Mouse (Mus musculus) forebrain, embryonic 15.5 days (tissue): ENCODE results near the gene Cnmd. TPM values are rescaled to one million over a fixed set of nuclear protein-coding genes. Genes with fewer than 3 reads are reported as not detected.

ENCODE experiments used
- ATAC-seq: fragments of 200-750 bp; cut with Nextera tagmentation; replicated peaks from 2 replicates; pipeline ENCODE4 v1.8.0; 2017; ENCODE audit warnings: mild to moderate bottlenecking, moderate TSS enrichment, moderate library complexity
- H3K27ac ChIP-seq: fragments of 300-500 bp; sonication (generic); replicated peaks from 2 replicates; pipeline ENCODE4 v1.5.1; 2015; ENCODE audit warnings: mild to moderate bottlenecking, inconsistent platforms
- H3K27me3 ChIP-seq: fragments of 300-500 bp; sonication (generic); 2 replicates; pipeline ENCODE4 v1.6.1; 2015; ENCODE audit warnings: inconsistent platforms
- H3K36me3 ChIP-seq: fragments of 300-500 bp; sonication (generic); 2 replicates; pipeline ENCODE4 v1.6.1; 2015; ENCODE audit warnings: mild to moderate bottlenecking, inconsistent platforms
- H3K4me1 ChIP-seq: fragments of 300-500 bp; sonication (generic); 2 replicates; pipeline ENCODE4 v1.6.1; 2015; ENCODE audit warnings: inconsistent platforms
- H3K4me2 ChIP-seq: fragments of 300-500 bp; sonication (generic); replicated peaks from 2 replicates; pipeline ENCODE4 v1.6.1; 2015; ENCODE audit warnings: mild to moderate bottlenecking, inconsistent platforms
- H3K4me3 ChIP-seq: fragments of 300-500 bp; sonication (generic); 2 replicates; pipeline ENCODE4 v1.5.1; 2015; ENCODE audit warnings: mild to moderate bottlenecking, inconsistent platforms
- H3K9ac ChIP-seq: fragments of 300-500 bp; sonication (generic); replicated peaks from 2 replicates; pipeline ENCODE4 v1.6.1; 2015; ENCODE audit warnings: mild to moderate bottlenecking, inconsistent platforms
- H3K9me3 ChIP-seq: fragments of 300-500 bp; sonication (generic); 2 replicates; pipeline ENCODE4 v1.6.1; 2016; ENCODE audit warnings: inconsistent platforms
- WGBS: fragments of 180-500 bp; shearing (Covaris S2); methylation state at CpG from one replicate; pipeline ENCODE4 v1.1.7; 2015; ENCODE audit warnings: mixed read lengths; 5-methylcytosine and 5-hydroxymethylcytosine counted together
- polyA plus RNA-seq: library from polyadenylated mRNA; unstranded; fragments of >200 nt; fragmentation: Nextera tagmentation; extraction: Ambion mirVana; gene quantifications from 2 replicates; pipeline ENCODE4 v1.2.1, GENCODE M21; 2015

Gene Cnmd
- polyA plus RNA-seq, 1 experiment from 2014 or later = 2.6 TPM

DNA sequence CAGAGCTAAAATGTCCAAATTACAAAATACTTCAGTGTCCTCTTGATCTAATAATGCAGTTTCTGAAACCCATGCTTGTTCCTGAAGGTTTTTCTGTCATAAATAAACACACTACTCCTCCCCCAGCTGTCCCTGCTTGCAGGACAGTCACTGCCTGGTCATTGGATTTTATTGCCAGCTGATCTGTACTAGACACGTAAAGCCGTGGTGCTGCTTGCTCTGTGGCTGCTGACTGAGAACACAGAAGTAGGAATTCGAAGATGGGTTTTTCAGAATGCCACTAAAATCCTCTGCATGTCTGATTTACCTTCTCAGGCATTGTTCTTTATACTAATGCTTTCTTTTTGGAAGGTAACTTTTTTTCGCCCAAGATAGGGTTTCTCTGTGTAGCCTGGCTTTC lies 25.2 kb downstream of the Cnmd start:
- no peak overlapping the region for H3K27ac ChIP-seq
- H3K4me1 ChIP-seq = no peaks in the 10 kb centered on the region
- WGBS = 85% methylated on average over 4 of the region's 4 CpGs
- no peaks in the 10 kb centered on the region for H3K27me3 ChIP-seq
- no peak overlapping the region for H3K4me3 ChIP-seq
- no peaks in the 10 kb centered on the region for H3K36me3 ChIP-seq
- H3K9ac ChIP-seq = no peak overlapping the region
- H3K4me2 ChIP-seq = no peak overlapping the region
- H3K9me3 ChIP-seq = no peaks in the 10 kb centered on the region
- ATAC-seq = no peak

DNA sequence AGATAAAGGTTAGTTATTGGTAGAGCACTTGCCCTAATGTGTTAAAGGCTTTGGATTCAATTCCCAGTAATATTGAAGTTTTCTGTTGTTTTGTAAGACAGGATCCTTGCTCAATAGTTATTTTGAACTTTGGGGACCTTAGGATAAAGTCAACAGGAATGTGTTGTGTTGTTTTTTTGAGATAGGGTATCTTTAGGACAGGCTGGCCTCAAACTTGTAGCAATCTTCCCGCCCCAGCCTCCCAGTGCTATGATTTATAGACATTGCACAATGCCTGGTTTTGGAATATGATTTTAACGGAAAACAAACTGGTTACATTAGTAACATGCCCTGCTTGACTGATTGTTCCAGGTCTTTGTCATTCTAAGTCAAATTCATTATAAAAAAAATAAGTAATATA lies 28.8 kb downstream of the Cnmd start:
- Histone ChIP-seq H3K27ac (no peak overlapping the region), H3K9me3 (no peaks in the 10 kb centered on the region), H3K4me1 (no peaks in the 10 kb centered on the region), H3K9ac (no peak overlapping the region), H3K27me3 (no peaks in the 10 kb centered on the region), H3K4me3 (no peak overlapping the region), H3K4me2 (no peak overlapping the region), H3K36me3 (peaks cover 15% of the 10 kb centered on the region)
- ATAC-seq = no peak
- 93% methylated on average over 2 of the region's 2 CpGs for WGBS

DNA sequence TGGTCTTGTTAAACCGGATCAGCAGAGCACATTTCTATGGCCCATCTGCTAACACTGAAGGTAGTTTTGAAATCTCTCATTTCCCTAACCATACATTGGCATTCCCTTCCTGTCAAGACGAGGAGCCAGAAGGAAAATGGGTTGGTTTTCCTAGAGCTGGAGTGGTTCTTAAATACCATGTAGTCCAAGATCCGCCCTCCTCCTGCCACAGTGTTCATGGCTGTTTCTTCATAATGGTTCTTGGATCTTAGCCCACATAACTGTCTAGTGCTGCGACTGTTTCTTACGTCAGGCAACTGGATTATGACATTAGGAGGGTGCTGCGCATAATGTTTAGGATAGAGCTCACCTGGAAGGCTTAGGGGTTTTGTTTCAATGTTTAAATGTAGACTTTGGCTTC lies 29.6 kb downstream of the Cnmd start:
- H3K27ac ChIP-seq = no peak overlapping the region
- no peak overlapping the region for H3K9ac ChIP-seq
- no peaks in the 10 kb centered on the region for H3K27me3 ChIP-seq
- 80% methylated on average over 6 of the region's 6 CpGs for WGBS
- no peak for ATAC-seq
- H3K4me2 ChIP-seq = no peak overlapping the region
- peaks cover 20% of the 10 kb centered on the region for H3K36me3 ChIP-seq
- no peaks in the 10 kb centered on the region for H3K9me3 ChIP-seq
- no peak overlapping the region for H3K4me3 ChIP-seq
- H3K4me1 ChIP-seq = no peaks in the 10 kb centered on the region

DNA sequence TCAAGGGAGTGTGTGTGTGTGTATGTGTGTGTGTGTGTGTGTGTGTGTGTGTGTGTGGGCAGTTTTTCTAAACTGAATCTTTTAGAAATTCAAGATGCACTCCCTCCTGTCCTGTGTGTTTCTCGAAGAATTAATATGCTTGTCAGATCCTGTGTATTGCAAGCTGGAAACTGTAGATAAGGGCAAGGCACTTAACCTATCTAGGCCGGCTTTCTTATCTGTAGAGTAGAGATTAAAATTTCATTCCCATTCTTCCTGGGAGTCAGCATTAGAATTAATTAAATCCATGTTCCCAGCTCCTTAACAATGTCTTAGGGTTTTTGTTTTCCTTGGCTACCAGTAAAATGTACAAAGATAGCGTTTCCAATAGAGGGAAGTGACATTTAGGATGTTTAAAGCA lies 40.8 kb downstream of the Cnmd start:
- H3K4me1 ChIP-seq = no peaks in the 10 kb centered on the region
- WGBS = 88% methylated on average over 3 of the region's 3 CpGs

DNA sequence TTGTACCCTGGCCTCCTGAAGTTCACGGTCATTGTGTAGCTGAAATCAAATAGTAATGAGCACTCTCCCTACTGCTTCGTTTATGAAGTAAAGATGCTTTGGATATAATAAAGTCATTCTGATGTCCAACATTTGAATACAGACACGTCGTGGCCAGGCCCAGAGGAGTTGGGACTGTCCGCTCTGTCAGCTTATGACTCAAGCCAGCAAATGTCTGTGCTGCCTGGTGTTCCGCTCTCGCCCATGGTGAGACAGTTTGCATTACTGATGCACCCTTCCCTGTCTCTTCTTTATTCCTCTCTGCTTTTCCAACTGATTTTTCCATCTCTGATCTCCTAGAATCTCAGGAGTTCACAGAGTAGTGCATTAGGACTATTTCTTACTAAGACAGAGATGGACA lies 42.2 kb downstream of the Cnmd start:
- H3K36me3 ChIP-seq = peaks cover 36% of the 10 kb centered on the region
- 90% methylated on average over 7 of the region's 7 CpGs for WGBS

More for the DNA sequence above, 40.8 kb downstream of the Cnmd start:
- no peaks in the 10 kb centered on the region for H3K27me3 ChIP-seq
- no peak overlapping the region for H3K9ac ChIP-seq
- ATAC-seq = no peak
- no peak overlapping the region for H3K27ac ChIP-seq
- no peaks in the 10 kb centered on the region for H3K9me3 ChIP-seq
- peaks cover 45% of the 10 kb centered on the region for H3K36me3 ChIP-seq
- no peak overlapping the region for H3K4me3 ChIP-seq
- H3K4me2 ChIP-seq = no peak overlapping the region

DNA sequence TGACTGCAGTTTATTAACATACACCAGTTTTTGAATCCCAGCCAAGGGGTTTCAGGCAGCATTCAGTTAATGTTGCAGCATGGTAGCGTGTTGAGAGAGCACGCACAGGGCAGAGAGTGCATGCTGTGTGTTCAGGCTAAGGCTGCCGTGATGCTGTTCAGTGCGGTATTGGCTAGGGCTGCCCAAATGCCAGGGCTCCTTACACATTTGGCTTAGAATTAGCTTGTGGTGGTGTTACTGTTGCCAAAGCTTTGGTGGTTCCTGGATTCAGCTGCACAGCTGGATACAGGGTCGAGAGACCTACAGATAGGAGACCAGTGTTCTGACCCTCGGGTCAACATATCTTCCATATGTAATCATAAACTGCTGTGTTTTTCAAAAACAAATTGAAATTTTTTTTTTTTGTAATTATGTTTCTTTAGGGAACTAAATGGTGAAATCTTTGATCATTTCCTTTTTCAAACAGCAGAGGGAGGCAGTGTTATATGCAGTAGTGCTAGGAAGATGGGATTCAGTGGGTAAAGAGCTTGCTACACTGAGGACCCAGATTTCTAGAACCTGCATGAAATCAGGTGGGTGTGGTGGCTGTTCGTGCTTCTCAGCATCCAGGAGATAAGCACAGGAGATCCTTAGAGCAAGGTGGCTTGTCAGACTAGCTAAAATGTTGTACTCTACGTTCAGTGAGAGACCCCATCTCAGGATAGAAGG lies 44.7 kb downstream of the Cnmd start:
- H3K9me3 ChIP-seq = no peaks in the 10 kb centered on the region
- peaks cover 38% of the 10 kb centered on the region for H3K36me3 ChIP-seq
- no peak overlapping the region for H3K9ac ChIP-seq
- no peak overlapping the region for H3K4me2 ChIP-seq
- H3K4me1 ChIP-seq = no peaks in the 10 kb centered on the region
- H3K27ac ChIP-seq = 0 out of 2 replicates have a peak overlapping the region, but pooled peaks have one; percentile 4
- 81% methylated on average over 8 of the region's 8 CpGs for WGBS
- no peak overlapping the region for H3K4me3 ChIP-seq
- H3K27me3 ChIP-seq = no peaks in the 10 kb centered on the region
- ATAC-seq = peak; percentile 80

More for the DNA sequence above, 42.2 kb downstream of the Cnmd start:
- H3K4me3 ChIP-seq = no peak overlapping the region
- no peak overlapping the region for H3K9ac ChIP-seq
- no peaks in the 10 kb centered on the region for H3K9me3 ChIP-seq
- no peaks in the 10 kb centered on the region for H3K4me1 ChIP-seq
- ATAC-seq = no peak
- no peak overlapping the region for H3K4me2 ChIP-seq
- no peaks in the 10 kb centered on the region for H3K27me3 ChIP-seq
- H3K27ac ChIP-seq = no peak overlapping the region

DNA sequence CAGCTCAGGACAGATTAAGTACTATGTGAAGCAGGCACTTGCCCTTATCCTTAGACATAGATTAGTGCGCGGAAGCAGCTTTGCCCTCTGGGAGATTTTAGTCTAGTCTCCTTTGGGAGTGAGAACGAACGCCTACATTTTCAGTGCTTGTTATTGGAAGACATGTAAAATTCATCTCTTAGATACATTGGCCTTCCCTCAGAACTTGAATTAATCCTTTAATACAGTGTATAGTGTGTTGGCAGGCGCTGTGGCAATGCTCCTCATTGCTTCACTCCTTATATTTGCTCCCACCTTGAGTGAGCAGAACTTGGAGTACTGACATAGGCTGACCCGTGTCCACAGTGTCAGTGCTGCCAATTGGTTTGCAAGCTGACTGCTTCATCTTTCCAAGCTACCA lies 53.7 kb downstream of the Cnmd start:
- Histone ChIP-seq H3K27ac (no peak overlapping the region), H3K4me1 (no peaks in the 10 kb centered on the region), H3K9me3 (no peaks in the 10 kb centered on the region), H3K4me3 (no peak overlapping the region), H3K27me3 (no peaks in the 10 kb centered on the region), H3K36me3 (peaks cover 72% of the 10 kb centered on the region), H3K9ac (no peak overlapping the region), H3K4me2 (no peak overlapping the region)
- ATAC-seq = no peak
- 98% methylated on average over 6 of the region's 6 CpGs for WGBS

DNA sequence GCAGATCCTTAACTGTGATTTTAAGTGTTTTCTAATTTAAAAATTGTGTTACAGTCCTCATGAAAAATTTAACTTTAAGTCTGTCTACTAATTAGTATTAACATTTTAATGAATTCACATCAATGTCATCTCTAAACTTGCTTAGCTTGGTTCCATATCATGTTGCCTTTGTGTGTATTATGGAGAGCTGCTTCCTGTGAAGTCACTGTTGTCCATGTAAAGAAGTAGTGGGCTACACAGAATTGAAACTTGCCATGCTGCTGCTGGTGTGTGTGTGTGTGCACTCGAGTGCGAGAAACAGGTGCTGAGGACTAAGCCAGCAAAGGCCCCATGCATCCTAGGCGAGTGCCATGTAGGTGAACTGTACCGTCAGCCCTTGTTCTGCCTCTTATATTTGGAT lies 54.6 kb downstream of the Cnmd start:
- no peaks in the 10 kb centered on the region for H3K27me3 ChIP-seq
- no peak overlapping the region for H3K9ac ChIP-seq
- no peak for ATAC-seq
- WGBS = 94% methylated on average over 4 of the region's 4 CpGs
- no peak overlapping the region for H3K4me2 ChIP-seq
- no peak overlapping the region for H3K27ac ChIP-seq
- peaks cover 69% of the 10 kb centered on the region for H3K36me3 ChIP-seq
- H3K9me3 ChIP-seq = no peaks in the 10 kb centered on the region
- no peaks in the 10 kb centered on the region for H3K4me1 ChIP-seq
- no peak overlapping the region for H3K4me3 ChIP-seq

DNA sequence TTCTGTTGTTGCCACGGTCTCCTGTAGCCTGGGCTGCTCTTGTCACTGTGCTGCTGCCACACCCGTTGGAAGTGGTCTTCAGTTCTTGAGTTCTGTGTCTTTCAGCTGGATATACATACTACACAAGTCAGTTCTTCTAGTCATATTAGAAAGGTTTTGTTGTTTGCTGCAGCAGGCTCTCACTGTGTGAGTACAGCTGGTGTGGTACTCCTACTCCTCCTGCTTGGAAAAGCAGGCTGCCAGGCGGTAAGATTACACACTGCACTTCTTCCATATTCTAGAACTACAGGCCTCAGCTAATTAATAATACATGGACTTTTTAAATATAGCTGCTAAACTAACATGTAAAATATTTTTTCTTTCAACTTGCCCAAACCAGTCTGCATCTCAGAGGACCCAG lies 55.1 kb downstream of the Cnmd start:
- no peak overlapping the region for H3K9ac ChIP-seq
- no peaks in the 10 kb centered on the region for H3K9me3 ChIP-seq
- H3K4me2 ChIP-seq = no peak overlapping the region
- no peak overlapping the region for H3K27ac ChIP-seq
- H3K4me3 ChIP-seq = no peak overlapping the region
- H3K4me1 ChIP-seq = no peaks in the 10 kb centered on the region
- ATAC-seq = no peak
- no peaks in the 10 kb centered on the region for H3K27me3 ChIP-seq
- WGBS = 89% methylated on average over 3 of the region's 3 CpGs
- H3K36me3 ChIP-seq = peaks cover 69% of the 10 kb centered on the region

DNA sequence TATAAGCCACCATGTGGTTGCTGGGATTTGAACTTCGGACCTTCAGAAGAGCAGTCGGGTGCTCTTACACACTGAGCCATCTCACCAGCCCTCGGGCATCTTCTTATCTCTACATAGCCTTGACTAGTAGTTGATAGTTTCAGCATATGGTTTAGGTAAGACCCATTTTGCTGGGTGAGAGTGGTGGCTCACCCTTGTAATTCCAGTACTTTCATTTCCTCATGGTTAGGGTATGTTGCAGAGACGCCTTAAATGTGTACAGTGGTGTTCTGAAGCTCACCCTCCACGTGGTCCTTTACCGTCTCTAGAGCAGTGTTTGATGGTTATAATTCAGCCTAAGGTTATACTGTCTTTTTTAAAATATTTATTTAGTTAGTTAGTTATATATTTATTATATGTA lies 55.6 kb downstream of the Cnmd start:
- Histone ChIP-seq H3K4me3 (no peak overlapping the region), H3K36me3 (peaks cover 70% of the 10 kb centered on the region), H3K27ac (no peak overlapping the region), H3K27me3 (no peaks in the 10 kb centered on the region), H3K9me3 (no peaks in the 10 kb centered on the region), H3K9ac (no peak overlapping the region), H3K4me2 (no peak overlapping the region), H3K4me1 (no peaks in the 10 kb centered on the region)
- WGBS = 89% methylated on average over 6 of the region's 6 CpGs
- no peak for ATAC-seq

DNA sequence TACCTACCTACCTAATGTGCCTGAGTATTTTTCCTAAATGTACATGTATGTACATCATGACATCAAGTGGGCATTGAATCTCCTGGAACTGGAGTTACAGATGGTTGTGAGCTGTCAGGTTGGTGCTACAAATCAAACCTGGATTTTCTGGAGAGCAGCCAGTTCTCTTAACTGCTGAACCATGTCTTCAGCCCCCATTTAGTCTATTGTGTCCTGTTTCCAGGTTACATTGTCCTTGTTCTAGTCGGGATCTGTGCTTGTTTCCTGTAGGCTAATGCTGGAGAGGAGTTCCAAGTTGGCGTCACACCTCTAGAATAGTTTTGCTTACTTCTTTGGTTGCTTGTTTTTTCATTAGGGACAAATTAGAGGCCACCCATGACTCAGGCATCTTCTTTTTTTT lies 56.1 kb downstream of the Cnmd start:
- Histone ChIP-seq H3K4me2 (no peak overlapping the region), H3K27ac (no peak overlapping the region), H3K4me3 (no peak overlapping the region), H3K36me3 (peaks cover 68% of the 10 kb centered on the region), H3K9ac (no peak overlapping the region), H3K9me3 (no peaks in the 10 kb centered on the region), H3K4me1 (no peaks in the 10 kb centered on the region), H3K27me3 (no peaks in the 10 kb centered on the region)
- no peak for ATAC-seq
- WGBS = 74% methylated on average over 2 of the region's 2 CpGs

DNA sequence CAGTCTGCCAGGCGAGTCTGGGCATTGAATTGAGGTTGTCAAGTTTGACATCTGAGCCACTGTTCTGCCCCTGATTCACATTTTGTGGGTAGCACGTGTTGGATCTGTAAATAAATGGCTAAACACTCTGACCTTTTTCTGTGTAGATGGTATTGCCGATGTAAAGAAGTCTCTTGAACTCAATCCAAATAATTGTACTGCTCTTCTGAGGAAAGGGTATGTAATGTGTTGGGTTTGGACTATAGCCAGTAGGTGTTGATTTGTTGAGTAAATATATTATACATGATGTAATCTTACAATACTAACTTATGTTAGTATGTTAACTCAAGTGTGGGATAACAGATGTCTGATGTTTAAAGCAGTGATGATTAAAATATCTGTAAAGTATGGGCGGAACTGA lies 65.4 kb downstream of the Cnmd start:
- Histone ChIP-seq H3K4me1 (no peaks in the 10 kb centered on the region), H3K36me3 (peaks cover 44% of the 10 kb centered on the region), H3K9ac (no peak overlapping the region), H3K27ac (no peak overlapping the region), H3K27me3 (no peaks in the 10 kb centered on the region), H3K9me3 (no peaks in the 10 kb centered on the region), H3K4me2 (no peak overlapping the region), H3K4me3 (no peak overlapping the region)
- no peak for ATAC-seq
- WGBS = 65% methylated on average over 4 of the region's 4 CpGs

DNA sequence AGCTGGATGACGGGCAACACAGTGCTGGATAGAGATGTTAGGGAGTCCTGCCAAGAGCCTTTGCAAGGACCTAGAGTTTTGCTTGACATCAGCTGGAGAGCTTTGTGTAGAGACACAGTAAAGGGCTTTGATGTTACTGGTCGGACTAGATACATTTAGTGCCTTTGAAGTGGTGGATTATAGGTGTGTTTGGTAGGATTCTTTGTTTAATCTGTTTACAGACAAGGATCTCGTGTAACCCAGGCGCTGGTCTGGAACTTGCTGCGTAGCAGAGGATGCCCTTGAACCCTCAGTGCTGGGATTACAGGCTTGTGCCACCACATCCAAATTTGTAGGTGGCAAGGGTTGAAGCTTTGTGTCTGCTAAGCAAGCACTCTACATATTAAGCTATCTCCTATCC lies 67.9 kb downstream of the Cnmd start:
- no peak overlapping the region for H3K4me2 ChIP-seq
- WGBS = 91% methylated on average over 5 of the region's 5 CpGs
- H3K36me3 ChIP-seq = peaks cover 20% of the 10 kb centered on the region
- no peak overlapping the region for H3K4me3 ChIP-seq
- no peaks in the 10 kb centered on the region for H3K27me3 ChIP-seq
- H3K9ac ChIP-seq = no peak overlapping the region
- no peaks in the 10 kb centered on the region for H3K9me3 ChIP-seq
- H3K27ac ChIP-seq = no peak overlapping the region
- H3K4me1 ChIP-seq = peaks cover 6% of the 10 kb centered on the region
- no peak for ATAC-seq
